Mouse (Mus musculus): ENCODE measurements at regions not wholly inside any gene's neighbourhood (a gene's known extent, or its start where the extent isn't known, plus 50 kb on each side); places are given as distances from the start of the nearest gene placed in this dataset.

- no peak for TF ChIP-seq POLR2A (IDR thresholded peaks at IDR 0.05; ENCODE audit: borderline replicate concordance, extremely low read depth, insufficient read depth, insufficient read length, poor library complexity, severe bottlenecking)
- no peak for TF ChIP-seq CTCF (IDR thresholded peaks at IDR 0.05; ENCODE audit: borderline replicate concordance, extremely low read depth, insufficient read depth, insufficient read length)
These were observed 71.1 kb upstream of the Irf2bp2 start for GRCm38 (mm10) chr8:126664891-126665290.
